Mouse (Mus musculus): ENCODE measurements around the gene E130114P18Rik. TPM values are rescaled to one million over a fixed set of nuclear protein-coding genes. Genes with fewer than 3 reads are reported as not detected.

The E130114P18Rik gene
- polyA plus RNA-seq, 1 experiment = 19.7 TPM

GRCm38 (mm10) chr4:97775059-97775458 lies 2.8 kb downstream of the E130114P18Rik start:
- TF ChIP-seq CTCF (IDR thresholded peaks at IDR 0.05; ENCODE audit: borderline replicate concordance, extremely low read depth, insufficient read depth, insufficient read length) = no peak
- no peak for TF ChIP-seq POLR2A (IDR thresholded peaks at IDR 0.05; ENCODE audit: borderline replicate concordance, extremely low read depth, insufficient read depth, insufficient read length, poor library complexity, severe bottlenecking)
- peak; percentile 95 for DNase-seq (ENCODE audit: low read depth)

GRCm38 (mm10) chr4:97774446-97774950 lies 3.4 kb downstream of the E130114P18Rik start:
- TF ChIP-seq POLR2A (IDR thresholded peaks at IDR 0.05; ENCODE audit: borderline replicate concordance, extremely low read depth, insufficient read depth, insufficient read length, poor library complexity, severe bottlenecking) (no peak), CTCF (IDR thresholded peaks at IDR 0.05; ENCODE audit: borderline replicate concordance, extremely low read depth, insufficient read depth, insufficient read length) (no peak)
- DNase-seq (ENCODE audit: low read depth) = peak; percentile 70

- no peak for DNase-seq (ENCODE audit: low read depth)
- no peak for TF ChIP-seq POLR2A (IDR thresholded peaks at IDR 0.05; ENCODE audit: borderline replicate concordance, extremely low read depth, insufficient read depth, insufficient read length, poor library complexity, severe bottlenecking)
- no peak for TF ChIP-seq CTCF (IDR thresholded peaks at IDR 0.05; ENCODE audit: borderline replicate concordance, extremely low read depth, insufficient read depth, insufficient read length)
These were observed 4.1 kb downstream of the E130114P18Rik start for GRCm38 (mm10) chr4:97773791-97774190.

GRCm38 (mm10) chr4:97773110-97773593 lies 4.7 kb downstream of the E130114P18Rik start:
- TF ChIP-seq POLR2A (IDR thresholded peaks at IDR 0.05; ENCODE audit: borderline replicate concordance, extremely low read depth, insufficient read depth, insufficient read length, poor library complexity, severe bottlenecking) (no peak), CTCF (IDR thresholded peaks at IDR 0.05; ENCODE audit: borderline replicate concordance, extremely low read depth, insufficient read depth, insufficient read length) (no peak)
- peak; percentile 99 for DNase-seq (ENCODE audit: low read depth)

GRCm38 (mm10) chr4:97772641-97773040 lies 5.2 kb downstream of the E130114P18Rik start, which contains the start of gene Nfia:
Gene Nfia (plus strand): TSS chr4:97772734.
- peak; percentile 77 for DNase-seq (ENCODE audit: low read depth)
- TF ChIP-seq POLR2A (IDR thresholded peaks at IDR 0.05; ENCODE audit: borderline replicate concordance, extremely low read depth, insufficient read depth, insufficient read length, poor library complexity, severe bottlenecking) (no peak), CTCF (IDR thresholded peaks at IDR 0.05; ENCODE audit: borderline replicate concordance, extremely low read depth, insufficient read depth, insufficient read length) (no peak)

GRCm38 (mm10) chr4:97772084-97772484 lies 5.8 kb downstream of the E130114P18Rik start:
- no peak for TF ChIP-seq CTCF (IDR thresholded peaks at IDR 0.05; ENCODE audit: borderline replicate concordance, extremely low read depth, insufficient read depth, insufficient read length)
- 0 out of 2 replicates have a peak, but pooled peaks have one; percentile 11 for TF ChIP-seq POLR2A (IDR thresholded peaks at IDR 0.05; ENCODE audit: borderline replicate concordance, extremely low read depth, insufficient read depth, insufficient read length, poor library complexity, severe bottlenecking)
- DNase-seq (ENCODE audit: low read depth) = peak; percentile 99

GRCm38 (mm10) chr4:97771426-97771825 lies 6.5 kb downstream of the E130114P18Rik start:
- no peak for DNase-seq (ENCODE audit: low read depth)
- no peak for TF ChIP-seq CTCF (IDR thresholded peaks at IDR 0.05; ENCODE audit: borderline replicate concordance, extremely low read depth, insufficient read depth, insufficient read length)
- no peak for TF ChIP-seq POLR2A (IDR thresholded peaks at IDR 0.05; ENCODE audit: borderline replicate concordance, extremely low read depth, insufficient read depth, insufficient read length, poor library complexity, severe bottlenecking)

GRCm38 (mm10) chr4:97769861-97770260 lies 8.0 kb downstream of the E130114P18Rik start:
- TF ChIP-seq CTCF (IDR thresholded peaks at IDR 0.05; ENCODE audit: borderline replicate concordance, extremely low read depth, insufficient read depth, insufficient read length) = no peak
- no peak for TF ChIP-seq POLR2A (IDR thresholded peaks at IDR 0.05; ENCODE audit: borderline replicate concordance, extremely low read depth, insufficient read depth, insufficient read length, poor library complexity, severe bottlenecking)
- DNase-seq (ENCODE audit: low read depth) = no peak

- DNase-seq (ENCODE audit: low read depth) = no peak
- TF ChIP-seq CTCF (IDR thresholded peaks at IDR 0.05; ENCODE audit: borderline replicate concordance, extremely low read depth, insufficient read depth, insufficient read length) (no peak), POLR2A (IDR thresholded peaks at IDR 0.05; ENCODE audit: borderline replicate concordance, extremely low read depth, insufficient read depth, insufficient read length, poor library complexity, severe bottlenecking) (no peak)
These were observed 10.4 kb downstream of the E130114P18Rik start for GRCm38 (mm10) chr4:97767516-97767915.

- TF ChIP-seq POLR2A (IDR thresholded peaks at IDR 0.05; ENCODE audit: borderline replicate concordance, extremely low read depth, insufficient read depth, insufficient read length, poor library complexity, severe bottlenecking) = no peak
- no peak for TF ChIP-seq CTCF (IDR thresholded peaks at IDR 0.05; ENCODE audit: borderline replicate concordance, extremely low read depth, insufficient read depth, insufficient read length)
- DNase-seq (ENCODE audit: low read depth) = no peak
These were observed 10.9 kb downstream of the E130114P18Rik start for GRCm38 (mm10) chr4:97767025-97767424.

- no peak for DNase-seq (ENCODE audit: low read depth)
- TF ChIP-seq POLR2A (IDR thresholded peaks at IDR 0.05; ENCODE audit: borderline replicate concordance, extremely low read depth, insufficient read depth, insufficient read length, poor library complexity, severe bottlenecking) = no peak
- no peak for TF ChIP-seq CTCF (IDR thresholded peaks at IDR 0.05; ENCODE audit: borderline replicate concordance, extremely low read depth, insufficient read depth, insufficient read length)
These were observed 11.8 kb downstream of the E130114P18Rik start for GRCm38 (mm10) chr4:97766100-97766499.
